Mouse (Mus musculus) kidney, postnatal 10 days (tissue): ENCODE data around the gene Klhl21.
A peak's percentile ranks its signal among the peaks of the same experiment; 100 is the strongest.

Source experiments
- DNase-seq: peaks from one replicate; pipeline ENCODE4 v3.0.0; 2021; ENCODE audit warnings: mixed read lengths

Klhl21 gene

GRCm38 (mm10) chr4:151996173-151996950, 12.2 kb upstream of the Klhl21 start, which contains the start of gene Phf13:
Phf13 (minus strand) TSS chr4:151996258.
- DNase-seq = peak; percentile 99

DNA sequence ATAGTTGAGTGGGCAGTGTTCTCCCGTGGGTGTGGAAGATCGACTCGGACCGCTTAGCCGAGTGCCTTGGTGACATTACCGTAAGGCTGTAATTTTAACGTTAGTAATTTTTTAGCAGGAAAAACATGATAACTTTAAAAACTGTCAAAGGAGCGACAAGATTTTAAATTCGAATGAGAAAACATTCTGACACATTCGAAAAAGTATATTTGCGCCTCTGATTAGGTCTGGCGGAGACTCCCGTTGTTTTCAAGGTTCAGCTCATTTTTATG, 11.7 kb upstream of the Klhl21 start:
- no peak for DNase-seq

DNA sequence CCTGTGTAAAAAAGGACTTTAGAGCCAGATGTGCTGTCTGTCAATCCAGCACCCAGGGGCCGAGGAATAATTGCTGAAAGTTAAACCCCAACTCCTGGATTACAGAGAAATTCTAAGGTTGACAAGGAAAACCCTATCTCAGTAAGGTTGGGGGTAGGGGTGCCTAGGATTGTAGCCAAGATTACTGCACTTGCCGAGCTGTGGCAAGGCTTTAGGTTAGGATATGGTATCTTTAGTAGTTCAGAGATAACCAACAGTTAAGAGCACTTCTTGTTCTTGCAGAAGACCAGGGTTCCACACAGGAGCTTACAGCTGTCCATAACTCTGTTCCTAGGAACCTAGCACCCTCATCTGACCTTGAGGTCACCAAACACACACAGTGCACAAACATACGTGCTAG, 10.9 kb upstream of the Klhl21 start:
- no peak for DNase-seq

DNA sequence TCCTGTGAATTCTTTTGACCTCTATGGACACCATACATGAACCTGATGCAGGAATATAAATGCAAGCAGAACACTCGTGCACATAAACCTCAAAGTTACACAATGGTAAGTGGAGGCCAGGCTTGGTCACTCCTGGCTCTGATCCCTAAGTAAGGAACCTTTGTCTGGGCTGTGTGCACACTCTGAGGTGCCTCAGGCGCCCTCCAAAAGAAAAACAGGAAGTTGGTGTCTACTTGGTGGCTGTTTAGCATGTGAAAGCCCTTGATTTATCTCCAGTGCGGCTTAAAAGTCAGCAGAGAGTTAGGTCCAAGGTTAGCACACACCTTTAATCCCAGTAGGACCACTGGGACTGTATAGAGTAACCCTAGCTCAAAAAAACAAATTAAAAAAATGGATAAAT, 9.1 kb upstream of the Klhl21 start:
- DNase-seq = no peak

DNA sequence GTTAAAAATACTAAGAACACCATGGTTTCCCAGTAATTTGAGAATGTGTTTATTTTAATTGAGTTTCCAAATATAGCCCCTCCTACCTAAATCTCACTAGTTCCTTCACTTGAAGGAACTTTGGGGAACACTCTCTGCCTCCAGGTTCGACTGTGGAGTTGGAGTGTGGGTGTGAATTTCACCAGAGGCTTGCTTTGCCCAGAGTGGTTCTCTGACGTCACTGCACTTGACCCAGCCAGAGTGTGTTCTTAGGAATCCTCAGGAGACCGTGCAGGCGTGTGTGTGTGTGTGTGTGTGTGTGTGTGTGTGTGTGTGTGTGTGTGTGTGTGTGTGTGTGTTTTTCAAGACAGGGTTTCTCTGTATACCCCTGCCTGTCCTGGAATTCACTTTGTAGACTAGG, 7.7 kb upstream of the Klhl21 start:
- DNase-seq = no peak

DNA sequence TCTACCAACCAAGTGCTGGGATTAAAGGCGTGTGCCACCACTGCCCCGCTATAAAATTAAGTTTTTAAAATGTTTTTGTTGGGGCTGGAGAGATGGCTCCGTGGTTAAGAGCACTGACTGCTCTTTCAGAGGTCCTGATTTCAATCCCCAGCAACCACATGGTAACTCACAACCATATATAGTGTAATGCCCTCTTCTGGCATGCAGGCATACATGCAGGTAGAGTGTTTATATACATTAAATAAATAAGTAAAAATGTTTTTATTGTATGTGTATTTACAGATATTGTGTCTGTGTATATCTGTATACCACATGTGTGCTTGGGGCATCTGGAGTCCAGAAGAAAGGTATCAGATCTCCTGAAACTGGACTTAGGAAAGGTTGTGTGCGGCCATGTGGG, 7.3 kb upstream of the Klhl21 start:
- DNase-seq = no peak

- DNase-seq = no peak
Observed at GRCm38 (mm10) chr4:152002063-152002462, 6.5 kb upstream of the Klhl21 start.

DNA sequence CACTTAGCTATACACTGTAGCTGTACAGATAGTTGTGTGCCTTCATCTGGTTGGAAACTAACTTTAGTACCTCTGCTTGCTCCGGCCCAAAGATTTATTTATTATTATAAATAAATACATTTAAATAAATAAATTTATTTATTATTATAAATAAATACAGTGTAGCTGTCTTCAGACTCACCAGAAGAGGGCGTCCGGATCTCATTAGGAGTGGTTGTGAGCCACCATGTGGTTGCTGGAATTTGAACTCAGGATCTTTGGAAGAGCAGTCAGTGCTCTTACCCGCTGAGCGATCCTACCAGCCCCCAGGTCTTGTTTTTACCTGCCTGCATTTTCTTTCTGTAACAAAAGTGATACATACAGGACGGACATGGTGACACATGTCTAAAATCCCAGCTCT, 2.5 kb upstream of the Klhl21 start:
- DNase-seq = no peak

DNA sequence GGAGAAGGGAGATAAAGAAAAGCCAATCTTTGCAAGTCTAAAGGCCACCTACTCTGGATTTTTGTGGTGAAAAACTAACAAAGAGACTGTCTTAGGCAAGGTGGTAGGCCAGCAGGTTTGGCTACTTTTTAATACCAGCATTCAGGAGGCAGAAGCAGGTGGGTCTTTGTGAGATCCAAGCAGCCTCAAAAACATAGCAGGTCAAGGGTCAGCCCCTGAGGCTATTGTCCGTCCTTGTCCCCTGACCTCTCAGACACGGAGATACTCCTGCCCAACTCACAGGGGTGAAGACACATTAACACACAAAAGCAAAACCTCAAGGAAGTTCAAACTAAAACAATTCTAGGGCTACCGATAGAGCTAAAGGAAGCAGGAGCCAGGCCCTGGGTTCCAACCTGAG, 1.8 kb upstream of the Klhl21 start:
- no peak for DNase-seq

DNA sequence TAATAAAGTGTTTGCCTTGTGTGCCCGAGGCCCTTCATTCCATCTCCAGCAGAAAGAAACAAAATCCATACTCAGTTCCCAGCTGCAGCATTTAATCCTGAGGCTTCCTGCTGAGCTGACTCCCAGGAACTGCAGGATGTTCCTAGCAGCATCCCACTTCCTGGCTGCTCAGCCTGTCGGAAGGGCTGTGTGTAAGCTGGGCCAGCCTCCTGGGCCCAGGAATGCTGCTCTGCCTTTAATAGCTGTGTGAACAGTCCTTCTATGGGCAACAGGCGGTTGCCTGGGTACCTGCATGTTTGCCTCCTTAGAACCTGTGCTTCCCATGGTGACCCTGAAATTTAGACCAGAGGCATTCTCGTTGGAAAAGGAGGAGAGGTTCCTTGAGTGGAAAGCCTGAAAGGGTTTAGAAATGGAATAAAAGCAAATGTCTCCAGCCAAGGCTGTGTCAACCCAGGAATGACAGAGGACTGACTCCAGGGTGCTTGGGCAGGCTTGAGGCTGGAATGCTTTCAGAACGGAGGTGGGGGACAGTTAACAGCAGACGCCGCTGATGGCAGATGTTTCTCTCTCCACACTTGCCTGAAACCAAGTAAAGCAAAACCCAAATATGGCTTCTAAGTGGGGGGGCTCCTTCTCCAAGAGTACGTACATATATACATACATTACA, 989 bp upstream of the Klhl21 start:
- DNase-seq = peak; percentile 73

GRCm38 (mm10) chr4:152008148-152008500, 479 bp upstream of the Klhl21 start:
- DNase-seq = peak; percentile 62

DNA sequence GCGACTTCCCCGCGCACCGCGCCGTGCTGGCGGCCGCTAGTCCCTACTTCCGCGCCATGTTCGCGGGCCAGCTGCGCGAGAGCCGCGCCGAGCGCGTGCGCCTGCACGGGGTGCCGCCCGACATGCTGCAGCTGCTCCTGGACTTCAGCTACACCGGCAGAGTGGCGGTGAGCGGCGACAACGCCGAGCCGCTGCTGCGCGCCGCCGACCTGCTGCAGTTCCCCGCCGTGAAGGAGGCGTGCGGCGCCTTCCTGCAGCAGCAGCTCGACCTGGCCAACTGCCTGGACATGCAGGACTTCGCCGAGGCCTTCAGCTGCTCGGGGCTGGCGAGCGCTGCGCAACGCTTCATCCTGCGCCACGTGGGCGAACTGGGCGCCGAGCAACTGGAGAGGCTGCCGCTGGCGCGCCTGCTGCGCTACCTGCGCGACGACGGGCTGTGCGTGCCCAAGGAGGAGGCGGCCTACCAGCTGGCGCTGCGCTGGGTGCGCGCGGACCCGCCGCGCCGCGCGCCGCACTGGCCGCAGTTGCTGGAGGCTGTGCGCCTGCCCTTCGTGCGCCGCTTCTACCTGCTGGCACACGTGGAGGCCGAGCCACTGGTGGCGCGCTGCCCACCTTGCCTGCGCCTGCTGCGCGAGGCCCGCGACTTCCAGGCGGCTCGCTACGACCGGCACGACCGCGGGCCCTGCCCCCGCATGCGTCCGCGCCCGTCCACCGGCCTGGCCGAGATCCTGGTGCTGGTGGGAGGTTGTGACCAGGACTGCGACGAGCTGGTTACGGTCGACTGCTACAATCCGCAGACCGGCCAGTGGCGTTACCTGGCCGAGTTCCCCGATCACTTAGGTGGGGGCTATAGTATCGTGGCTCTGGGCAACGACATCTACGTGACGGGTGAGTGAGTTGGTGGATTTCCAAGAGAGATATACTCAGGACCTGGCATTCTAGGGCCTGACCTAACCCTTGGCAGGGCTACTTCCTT, 761 bp downstream of the Klhl21 start:
- DNase-seq = no peak

- DNase-seq = peak; percentile 55
Observed at GRCm38 (mm10) chr4:152010091-152010706, 1.6 kb downstream of the Klhl21 start.

- DNase-seq = peak; percentile 34
Observed at GRCm38 (mm10) chr4:152010707-152011134, 2.1 kb downstream of the Klhl21 start.

GRCm38 (mm10) chr4:152011171-152011760, 2.7 kb downstream of the Klhl21 start:
- no peak for DNase-seq

DNA sequence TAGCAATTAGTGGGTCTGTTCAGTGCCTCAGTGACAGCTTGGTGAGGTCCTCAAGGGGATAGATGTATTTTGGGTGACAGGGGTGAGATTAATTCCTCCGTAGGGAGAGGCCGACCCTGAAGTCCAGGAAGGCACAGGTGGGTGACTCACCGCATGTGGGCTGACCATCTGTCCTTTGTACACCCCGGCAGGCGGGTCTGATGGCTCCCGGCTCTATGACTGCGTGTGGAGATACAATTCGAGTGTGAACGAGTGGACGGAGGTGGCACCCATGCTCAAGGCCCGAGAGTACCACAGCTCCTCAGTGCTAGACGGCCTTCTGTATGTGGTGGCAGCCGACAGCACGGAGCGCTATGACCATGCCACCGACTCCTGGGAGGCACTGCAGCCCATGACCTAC, 3.5 kb downstream of the Klhl21 start:
- no peak for DNase-seq

- DNase-seq = peak; percentile 42
Observed at GRCm38 (mm10) chr4:152013036-152013813, 4.6 kb downstream of the Klhl21 start.

- no peak for DNase-seq
Observed at GRCm38 (mm10) chr4:152019073-152019472, 10.5 kb downstream of the Klhl21 start.

GRCm38 (mm10) chr4:152020024-152020423, 11.4 kb downstream of the Klhl21 start:
- no peak for DNase-seq

DNA sequence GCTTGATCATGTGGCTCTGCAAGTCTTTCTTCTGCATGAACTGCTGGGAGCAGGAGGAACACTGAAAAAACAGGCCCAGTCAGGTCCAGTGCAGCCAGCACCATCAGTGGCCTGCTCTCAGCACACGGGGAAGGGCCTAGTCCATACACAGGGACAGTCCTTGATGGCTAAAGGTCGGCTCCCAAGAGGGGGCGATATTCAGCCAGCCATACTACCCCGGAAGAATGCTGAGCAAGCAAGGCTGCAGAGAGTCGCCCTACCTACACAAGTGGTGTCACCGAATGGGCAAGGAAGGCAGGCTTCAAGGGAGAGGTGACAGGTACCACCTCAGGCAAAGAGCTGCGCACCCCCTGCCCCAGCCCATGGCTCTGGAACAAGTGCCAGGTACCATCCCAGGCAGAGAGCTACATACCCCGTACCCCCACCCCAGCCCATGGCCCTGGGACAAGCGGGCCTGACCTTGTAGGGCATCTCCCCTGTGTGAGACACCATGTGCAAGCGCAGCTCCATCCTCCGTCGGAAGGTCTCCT, 13.0 kb downstream of the Klhl21 start:
- DNase-seq = no peak

GRCm38 (mm10) chr4:152022506-152022905, 13.9 kb downstream of the Klhl21 start:
- DNase-seq = no peak

- DNase-seq = no peak
Observed at GRCm38 (mm10) chr4:152024525-152024924, 15.9 kb downstream of the Klhl21 start.
